Mouse (Mus musculus) urinary bladder, adult 18-20 months (tissue): ENCODE data around the gene Slf2.

ENCODE experiments used
- DNase-seq, 2 experiments: peaks; one replicate each; pipeline ENCODE4 v3.0.0; 2022; ENCODE audit warnings: low spot score in 2 of 2, mixed read lengths in 2 of 2

Slf2 gene

GRCm38 (mm10) chr19:44982477-44983115, 51.6 kb downstream of the Slf2 start:
- DNase-seq = no peak

GRCm38 (mm10) chr19:44983366-44983765, 52.4 kb downstream of the Slf2 start:
- DNase-seq = no peak

GRCm38 (mm10) chr19:44984420-44984819, 53.5 kb downstream of the Slf2 start:
- no peak for DNase-seq

GRCm38 (mm10) chr19:44985159-44985988, 54.4 kb downstream of the Slf2 start:
- no peak for DNase-seq

GRCm38 (mm10) chr19:44987004-44987403, 56.1 kb downstream of the Slf2 start:
- DNase-seq = peak; percentile 30 to 46

- DNase-seq = no peak
Observed at GRCm38 (mm10) chr19:44987851-44988250, 56.9 kb downstream of the Slf2 start.

- DNase-seq = no peak
Observed at GRCm38 (mm10) chr19:44988321-44988720, 57.4 kb downstream of the Slf2 start.

GRCm38 (mm10) chr19:44988831-44989566, 58.0 kb downstream of the Slf2 start, which contains the start of gene Sema4g:
Gene Sema4g, plus strand, starts transcription at chr19:44989101.
- DNase-seq = peak in 1 of 2 experiments; percentile 42

- peak in 1 of 2 experiments; percentile 37 for DNase-seq
Observed at GRCm38 (mm10) chr19:44989567-44990495, 58.9 kb downstream of the Slf2 start.

- no peak for DNase-seq
Observed at GRCm38 (mm10) chr19:44991031-44991430, 60.1 kb downstream of the Slf2 start.

- DNase-seq = no peak
Observed at GRCm38 (mm10) chr19:44992246-44992645, 61.3 kb downstream of the Slf2 start.

- DNase-seq = no peak
Observed at GRCm38 (mm10) chr19:44992712-44993111, 61.8 kb downstream of the Slf2 start.

GRCm38 (mm10) chr19:44997786-44998185, 66.8 kb downstream of the Slf2 start:
- no peak for DNase-seq

GRCm38 (mm10) chr19:44999647-45000046, 68.7 kb downstream of the Slf2 start:
- no peak for DNase-seq

GRCm38 (mm10) chr19:45002301-45002700, 71.3 kb downstream of the Slf2 start:
- DNase-seq = no peak

- DNase-seq = no peak
Observed at GRCm38 (mm10) chr19:45003740-45004516, 73.0 kb downstream of the Slf2 start.

GRCm38 (mm10) chr19:45005444-45005843, 74.5 kb downstream of the Slf2 start, which contains the start of gene Twnk:
Gene Twnk, plus strand, starts transcription at chr19:45005663.
- DNase-seq = peak in 1 of 2 experiments; percentile 51

GRCm38 (mm10) chr19:45005957-45006712, 75.2 kb downstream of the Slf2 start, which contains the start of gene Mrpl43:
Gene Mrpl43, minus strand, starts transcription at chr19:45006442.
- peak; percentile 92 to 98 for DNase-seq

- no peak for DNase-seq
Observed at GRCm38 (mm10) chr19:45007021-45007420, 76.1 kb downstream of the Slf2 start.
